Mouse (Mus musculus) granulocyte monocyte progenitor cell, adult 5-6 weeks (primary cell): ENCODE data around the gene Slc25a45. TPM values are rescaled to one million over a fixed set of nuclear protein-coding genes. Genes with fewer than 3 reads are reported as not detected.

Experiments
- ATAC-seq: replicated peaks from 2 replicates; pipeline ENCODE4 v1.8.0; 2016; ENCODE audit warnings: mild to moderate bottlenecking, moderate TSS enrichment, inconsistent platforms; ENCODE audit not compliant: poor library complexity, severe bottlenecking
- total RNA-seq, 2 experiments: library from RNA; stranded (forward) in 1 of 2; stranded (reverse) in 1 of 2; fragments of 200-712, 200-1000 nt in 1 of 2; fragments of >200 nt in 1 of 2; fragmentation: Nextera tagmentation in 1 of 2; gene quantifications; 2 replicates each; pipeline ENCODE4 v1.2.3; 2014 to 2017

The Slc25a45 gene
- total RNA-seq, 2 experiments from 2014 or later = 35.5 to 44.5 TPM

DNA sequence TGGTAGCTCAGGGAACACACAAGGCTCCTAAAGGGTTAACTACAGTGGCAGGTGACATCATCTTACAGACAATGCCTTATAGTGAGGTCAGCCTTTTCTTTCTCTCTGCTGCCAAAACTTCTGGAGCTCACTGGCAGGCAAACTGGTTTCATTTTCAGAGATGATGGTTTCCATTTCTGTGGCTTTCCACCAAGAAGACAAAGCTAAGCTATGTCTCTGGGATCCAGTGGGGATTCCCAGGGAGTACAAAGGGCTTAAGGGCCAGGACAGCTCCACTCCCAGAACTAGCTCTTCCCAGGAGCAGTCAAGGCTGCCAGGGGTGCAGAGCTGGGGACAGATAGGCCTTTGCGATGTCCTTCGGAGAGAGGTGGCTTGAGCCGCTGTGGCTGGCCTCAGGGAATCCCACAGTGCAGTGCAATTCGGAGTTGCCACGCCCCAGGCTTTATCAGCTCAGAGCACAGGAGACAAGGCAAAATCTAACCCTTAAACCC, 26.1 kb upstream of the Slc25a45 start:
- no peak for ATAC-seq

DNA sequence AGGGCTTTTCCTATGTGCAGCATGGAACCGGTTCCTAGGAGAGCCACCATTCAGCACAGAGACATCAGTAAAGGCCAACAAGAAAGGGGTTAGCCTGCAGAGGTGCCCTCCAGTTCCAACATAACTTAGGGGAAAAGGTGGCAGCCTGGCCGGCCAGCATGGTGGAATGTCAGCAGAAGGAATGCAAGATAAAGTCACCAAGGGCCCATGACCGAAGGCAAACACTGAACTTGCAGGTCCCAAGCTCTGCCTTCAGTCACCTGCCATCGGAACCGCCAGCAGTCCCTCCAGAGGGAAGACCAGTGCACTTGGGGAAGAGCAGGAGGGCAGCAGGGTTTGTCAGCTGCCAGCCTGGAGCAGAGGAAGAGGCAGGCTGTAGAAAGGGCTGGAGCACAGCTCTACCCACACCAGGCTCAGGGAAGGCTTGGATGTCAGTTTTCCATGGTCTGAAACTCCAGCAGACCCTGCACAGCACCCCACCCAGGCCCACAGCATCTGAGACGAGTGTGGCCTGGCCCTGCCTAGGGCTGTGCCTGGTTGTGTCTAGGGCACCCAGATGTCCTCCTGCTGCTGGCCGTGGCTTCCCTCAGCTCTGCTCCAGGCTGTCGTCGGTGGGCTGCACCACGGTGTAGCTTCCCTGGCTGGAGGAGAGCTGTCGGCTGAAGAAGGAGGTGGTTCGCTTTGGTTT, 25.4 kb upstream of the Slc25a45 start:
- ATAC-seq = no peak

GRCm38 (mm10) chr19:5856604-5857003, 21.0 kb upstream of the Slc25a45 start:
- ATAC-seq = no peak

DNA sequence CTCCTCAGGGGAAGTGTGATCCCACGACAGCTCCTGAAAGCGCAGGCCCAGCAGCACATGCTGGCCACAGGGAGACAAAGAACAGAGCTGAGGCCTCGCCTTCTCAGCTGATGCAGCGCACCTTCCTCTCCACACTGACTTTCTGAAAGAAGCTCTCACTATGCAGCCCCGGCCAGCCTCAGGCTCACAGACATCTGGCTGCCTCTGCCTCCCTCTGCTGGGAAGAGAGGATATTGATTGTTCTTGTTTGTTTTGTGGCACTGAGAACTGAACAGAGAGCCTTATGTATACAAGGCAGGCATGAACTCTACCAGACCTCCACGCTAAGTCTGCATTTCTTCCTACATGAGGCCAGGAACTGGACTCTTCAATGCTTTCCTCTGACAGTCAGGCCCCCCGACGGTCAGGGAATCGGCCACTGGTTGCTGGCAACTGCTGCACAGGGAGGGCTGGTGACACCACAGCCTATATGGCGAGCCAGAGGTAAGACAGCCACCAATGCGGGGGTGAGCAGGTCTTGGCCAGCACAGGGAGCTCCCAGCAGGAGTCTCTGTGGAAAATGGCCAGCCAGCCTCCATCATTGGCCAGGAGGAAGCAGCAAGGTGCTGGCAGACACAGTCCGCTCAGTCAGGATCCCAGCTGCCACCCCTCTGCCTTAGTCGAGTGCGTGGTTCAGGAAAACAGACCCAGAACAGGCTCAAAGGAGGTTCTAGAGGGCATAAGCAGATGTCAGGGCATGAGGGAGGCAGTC, 15.1 kb upstream of the Slc25a45 start:
- ATAC-seq = no peak

- no peak for ATAC-seq
Measured at GRCm38 (mm10) chr19:5863776-5864175, 13.8 kb upstream of the Slc25a45 start.

- no peak for ATAC-seq
Measured at GRCm38 (mm10) chr19:5864710-5865398, 12.8 kb upstream of the Slc25a45 start.

GRCm38 (mm10) chr19:5868096-5868495, 9.5 kb upstream of the Slc25a45 start:
- ATAC-seq = no peak

DNA sequence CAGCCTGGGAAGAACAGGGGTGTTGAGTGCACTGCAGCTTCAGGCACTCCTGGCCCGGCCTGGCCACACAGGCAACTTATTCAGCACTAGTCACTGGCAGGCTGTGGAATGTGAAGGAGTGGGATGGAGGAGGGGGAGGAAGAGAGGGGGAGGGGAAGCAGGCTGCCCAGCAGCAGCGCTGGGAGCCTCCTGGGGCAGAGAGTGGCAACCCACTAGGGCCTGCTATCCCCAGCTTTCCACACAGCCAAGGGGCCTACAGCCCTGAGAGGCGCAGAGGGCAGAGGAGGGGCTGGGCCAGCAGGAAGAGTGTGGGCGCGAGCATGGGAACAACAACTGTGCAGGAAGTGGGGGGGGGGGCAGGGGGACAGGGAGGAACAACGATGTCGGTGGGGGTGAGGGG, 6.3 kb upstream of the Slc25a45 start:
- no peak for ATAC-seq

- ATAC-seq = no peak
Measured at GRCm38 (mm10) chr19:5871683-5872082, 5.9 kb upstream of the Slc25a45 start.

DNA sequence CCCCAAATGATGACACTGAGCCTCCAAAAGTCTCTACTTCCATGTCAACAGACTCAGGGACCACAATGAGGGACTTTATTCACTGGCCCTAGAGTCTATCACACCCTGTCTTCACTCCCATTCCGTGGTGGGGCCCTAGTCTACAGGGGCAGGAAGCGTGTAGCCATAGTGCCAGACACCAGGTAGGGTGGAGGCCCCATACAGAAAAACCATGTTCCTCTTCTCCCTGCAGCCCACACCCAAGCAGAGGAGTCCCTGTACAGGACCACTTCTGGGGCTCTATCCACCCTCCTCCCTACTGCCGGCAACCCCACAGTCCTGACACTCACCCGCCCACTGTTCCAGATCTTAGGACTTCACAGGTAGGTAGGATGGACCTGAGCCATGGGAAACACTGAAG, 5.1 kb upstream of the Slc25a45 start:
- ATAC-seq = 0 out of 2 replicates have a peak, but pooled peaks have one; percentile 12

- ATAC-seq = no peak
Measured at GRCm38 (mm10) chr19:5872931-5873556, 4.6 kb upstream of the Slc25a45 start.

DNA sequence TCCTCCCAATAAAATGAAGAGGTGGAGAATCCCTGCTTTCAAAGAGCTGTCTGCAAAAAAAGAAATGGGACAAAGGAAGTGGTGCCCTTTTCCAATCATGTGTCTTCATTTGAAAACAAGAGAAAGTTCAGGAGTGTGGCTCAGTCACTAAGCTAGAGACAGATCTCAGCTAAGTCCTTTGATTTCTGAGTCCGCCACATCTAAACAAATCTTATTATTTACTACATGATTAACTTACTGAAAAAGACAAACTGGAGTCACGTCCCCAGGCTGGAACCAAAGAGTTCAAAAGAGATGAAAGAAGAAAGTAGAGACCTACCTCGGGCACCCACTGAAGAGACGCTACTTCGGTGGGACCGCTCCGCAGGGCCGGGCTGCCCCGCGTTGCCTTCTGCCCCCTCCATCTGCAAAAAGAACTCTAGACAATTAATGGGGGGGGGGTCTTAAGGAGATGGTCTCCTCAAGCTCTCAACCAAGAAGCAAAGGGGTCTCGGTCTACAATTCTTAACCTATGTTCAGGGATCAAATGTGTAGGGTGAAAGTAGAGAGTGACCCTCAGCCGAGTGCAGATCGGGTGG, 3.1 kb upstream of the Slc25a45 start:
- no peak for ATAC-seq

GRCm38 (mm10) chr19:5874969-5875480, 2.6 kb upstream of the Slc25a45 start, which contains the start of gene Frmd8:
Gene Frmd8 (minus strand): TSS chr19:5875274.
- ATAC-seq = peak; percentile 67

DNA sequence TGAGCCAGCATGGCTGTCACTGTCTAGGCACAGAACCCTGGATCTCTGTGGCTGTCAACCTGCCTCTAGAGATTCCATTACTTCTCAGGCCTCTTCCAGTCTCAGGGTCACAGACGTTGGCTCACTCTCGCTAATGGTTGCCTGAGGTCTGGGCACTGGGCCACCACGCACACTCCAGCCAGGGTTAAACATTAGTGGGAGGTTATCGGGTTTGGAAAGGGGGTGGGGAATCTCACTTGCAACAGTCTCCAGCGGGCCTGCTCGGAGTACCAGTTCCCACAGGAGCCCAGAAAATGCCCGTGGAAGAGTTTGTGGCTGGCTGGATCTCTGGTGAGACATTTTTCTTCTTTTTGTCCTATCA, 734 bp downstream of the Slc25a45 start:
- ATAC-seq = no peak

DNA sequence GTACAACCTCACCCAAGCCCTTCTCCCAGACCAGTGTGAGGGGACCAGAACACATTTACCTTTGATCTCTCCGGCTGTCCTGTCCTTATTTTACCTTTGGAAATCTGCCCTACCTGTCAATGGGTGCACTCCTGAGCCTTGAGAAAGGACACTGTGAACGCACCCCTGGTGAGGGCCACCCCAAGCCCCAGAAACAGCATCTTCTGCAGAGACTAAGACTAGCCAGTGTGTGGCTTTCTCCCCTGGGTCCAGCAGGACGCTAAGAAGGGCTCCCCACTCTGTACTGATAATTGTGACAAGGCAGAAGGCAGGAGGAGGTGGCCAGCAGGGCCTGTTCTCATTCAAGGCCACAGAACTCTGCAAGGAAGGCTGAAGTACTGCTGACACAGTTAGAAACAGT, 1.3 kb downstream of the Slc25a45 start:
- no peak for ATAC-seq

- no peak for ATAC-seq
Measured at GRCm38 (mm10) chr19:5879735-5880134, 2.1 kb downstream of the Slc25a45 start.

- ATAC-seq = no peak
Measured at GRCm38 (mm10) chr19:5881155-5881554, 3.5 kb downstream of the Slc25a45 start.

DNA sequence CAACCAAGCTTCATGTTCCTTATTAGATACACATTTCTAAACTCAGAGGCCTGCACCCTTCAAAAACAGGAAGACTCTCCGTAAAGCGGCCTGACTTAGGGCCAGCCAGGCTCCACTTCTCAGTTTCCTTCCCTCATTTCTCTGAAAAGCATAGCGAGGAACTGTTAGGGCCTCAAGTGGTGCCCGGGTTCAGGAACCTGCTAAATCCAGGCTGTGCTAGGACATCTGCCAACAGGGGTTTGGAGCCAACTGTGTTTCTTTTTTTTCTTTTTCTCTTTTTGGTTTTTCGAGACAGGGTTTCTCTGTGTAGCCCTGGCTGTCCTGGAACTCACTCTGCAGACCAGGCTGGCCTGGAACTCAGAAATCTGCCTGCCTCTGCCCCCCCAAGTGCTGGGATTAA, 4.5 kb downstream of the Slc25a45 start:
- ATAC-seq = peak; percentile 12

DNA sequence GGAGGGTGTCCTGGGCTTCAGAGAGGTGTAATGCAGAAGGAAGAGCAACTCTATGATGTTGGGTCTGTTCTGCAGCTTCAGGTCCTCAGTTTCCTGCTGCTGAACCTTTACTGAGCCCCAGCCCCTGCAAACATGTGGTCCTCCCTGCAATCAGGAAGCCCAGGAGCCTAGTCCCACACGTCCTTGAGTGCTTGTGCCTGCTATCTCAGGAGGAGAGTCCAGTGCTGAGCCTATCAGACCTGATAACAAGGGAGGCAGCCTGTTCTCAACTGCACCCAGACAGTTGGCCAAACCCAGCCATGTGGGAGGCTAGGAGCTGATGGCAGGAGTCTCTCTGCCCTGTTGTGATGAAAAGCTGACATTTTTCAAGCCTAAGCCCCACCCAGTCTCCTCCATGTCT, 6.3 kb downstream of the Slc25a45 start:
- no peak for ATAC-seq

- ATAC-seq = no peak
Measured at GRCm38 (mm10) chr19:5885838-5886237, 8.2 kb downstream of the Slc25a45 start.
